Mouse (Mus musculus) intestine, embryonic 16.5 days (tissue): ENCODE measurements around the gene Fkbp7. TPM values are rescaled to one million over a fixed set of nuclear protein-coding genes. Genes with fewer than 3 reads are reported as not detected.
A peak's percentile ranks its signal among the peaks of the same experiment; 100 is the strongest.

Experiments
- ATAC-seq: fragments of 200-750 bp; cut with Nextera tagmentation; 2 replicates; pipeline ENCODE4 v1.8.0; 2017; ENCODE audit warnings: moderate TSS enrichment, moderate library complexity
- H3K27ac ChIP-seq: fragments of 300-500 bp; sonication (generic); 2 replicates; pipeline ENCODE4 v1.5.1; 2014; ENCODE audit warnings: mild to moderate bottlenecking, low read length
- H3K27me3 ChIP-seq: fragments of 300-500 bp; sonication (generic); replicated peaks from 2 replicates; pipeline ENCODE4 v1.6.1; 2014; ENCODE audit warnings: low read length, control low read depth, mixed read lengths; ENCODE audit not compliant: control insufficient read depth, insufficient read depth
- H3K36me3 ChIP-seq: fragments of 300-500 bp; sonication (generic); 2 replicates; pipeline ENCODE4 v1.6.1; 2014; ENCODE audit warnings: low read length, control low read depth; ENCODE audit not compliant: control insufficient read depth, insufficient read depth
- H3K4me1 ChIP-seq: fragments of 300-500 bp; sonication (generic); 2 replicates; pipeline ENCODE4 v1.6.1; 2014; ENCODE audit warnings: low read length, control low read depth, mixed read lengths; ENCODE audit not compliant: control insufficient read depth, insufficient read depth
- H3K4me2 ChIP-seq: fragments of 300-500 bp; sonication (generic); 2 replicates; pipeline ENCODE4 v1.6.1; 2014; ENCODE audit warnings: low read depth, low read length, control low read depth
- H3K4me3 ChIP-seq: fragments of 300-500 bp; sonication (generic); 2 replicates; pipeline ENCODE4 v1.5.1; 2014; ENCODE audit warnings: mild to moderate bottlenecking, low read length
- H3K9ac ChIP-seq: fragments of 300-500 bp; sonication (generic); 2 replicates; pipeline ENCODE4 v1.6.1; 2014; ENCODE audit warnings: low read depth, low read length
- H3K9me3 ChIP-seq: fragments of 300-500 bp; sonication (generic); 2 replicates; pipeline ENCODE4 v1.6.1; 2016; ENCODE audit warnings: low read length, control low read depth; ENCODE audit not compliant: control insufficient read depth
- WGBS: fragments of 180-500 bp; shearing (Covaris S2); extraction: QIAGEN DNeasy Blood & Tissue Kit; methylation state at CpG from one replicate; pipeline ENCODE4 v1.1.7; 2014; 5-methylcytosine and 5-hydroxymethylcytosine counted together
- polyA plus RNA-seq: library from polyadenylated mRNA; unstranded; fragments of >200 nt; fragmentation: Nextera tagmentation; extraction: Ambion mirVana; gene quantifications from 2 replicates; pipeline ENCODE4 v1.2.1, GENCODE M21; 2015

Fkbp7 gene
- polyA plus RNA-seq, 1 experiment from 2014 or later = 44.5 TPM

GRCm38 (mm10) chr2:76690436-76691204 lies 17.7 kb upstream of the Fkbp7 start:
- 80% methylated on average over 12 of the region's 12 CpGs for WGBS
- Histone ChIP-seq H3K27ac (no peak overlapping the region), H3K4me1 (no peaks in the 10 kb centered on the region), H3K9ac (no peak overlapping the region), H3K36me3 (peaks cover 21% of the 10 kb centered on the region; the same call in 1 of the 2 replicates), H3K4me3 (no peak overlapping the region), H3K27me3 (no peaks in the 10 kb centered on the region), H3K4me2 (no peak overlapping the region), H3K9me3 (no peaks in the 10 kb centered on the region)
- ATAC-seq = no peak

GRCm38 (mm10) chr2:76688162-76688561 lies 15.2 kb upstream of the Fkbp7 start:
- H3K27ac ChIP-seq = no peak overlapping the region
- H3K4me1 ChIP-seq = no peaks in the 10 kb centered on the region
- H3K4me2 ChIP-seq = no peak overlapping the region
- H3K4me3 ChIP-seq = no peak overlapping the region
- ATAC-seq = peak; percentile 56
- no peak overlapping the region for H3K9ac ChIP-seq
- WGBS = 51% methylated on average over 7 of the region's 7 CpGs
- no peaks in the 10 kb centered on the region for H3K27me3 ChIP-seq
- H3K36me3 ChIP-seq = peaks cover 25% of the 10 kb centered on the region; the same call in 1 of the 2 replicates
- H3K9me3 ChIP-seq = no peaks in the 10 kb centered on the region

- no peaks in the 10 kb centered on the region for H3K4me1 ChIP-seq
- 70% methylated on average over 3 of the region's 3 CpGs for WGBS
- H3K4me3 ChIP-seq = no peak overlapping the region
- ATAC-seq = no peak
- no peak overlapping the region for H3K4me2 ChIP-seq
- no peak overlapping the region for H3K27ac ChIP-seq
- no peak overlapping the region for H3K9ac ChIP-seq
- no peaks in the 10 kb centered on the region for H3K9me3 ChIP-seq
- H3K27me3 ChIP-seq = no peaks in the 10 kb centered on the region
- peaks cover 26% of the 10 kb centered on the region; the same call in 1 of the 2 replicates for H3K36me3 ChIP-seq
Measured at GRCm38 (mm10) chr2:76687608-76688007, 14.7 kb upstream of the Fkbp7 start.

- ATAC-seq = no peak
- whole genome bisulfite sequencing = 92% methylated on average over 3 of the region's 3 CpGs
- peaks cover 21% of the 10 kb centered on the region; the same call in 1 of the 2 replicates for H3K36me3 ChIP-seq
- H3K4me2 ChIP-seq = no peak overlapping the region
- no peaks in the 10 kb centered on the region for H3K27me3 ChIP-seq
- no peak overlapping the region for H3K27ac ChIP-seq
- no peaks in the 10 kb centered on the region for H3K4me1 ChIP-seq
- no peak overlapping the region for H3K4me3 ChIP-seq
- no peaks in the 10 kb centered on the region for H3K9me3 ChIP-seq
- H3K9ac ChIP-seq = no peak overlapping the region
Measured at GRCm38 (mm10) chr2:76686986-76687385, 14.1 kb upstream of the Fkbp7 start.

- Histone ChIP-seq H3K4me2 (no peak overlapping the region), H3K36me3 (peaks cover 14% of the 10 kb centered on the region; the same call in 1 of the 2 replicates), H3K4me3 (no peak overlapping the region), H3K9me3 (no peaks in the 10 kb centered on the region), H3K27ac (no peak overlapping the region), H3K9ac (no peak overlapping the region), H3K27me3 (no peaks in the 10 kb centered on the region), H3K4me1 (no peaks in the 10 kb centered on the region)
- ATAC-seq = no peak
- WGBS = 81% methylated on average over 8 of the region's 8 CpGs
Measured at GRCm38 (mm10) chr2:76682301-76682700, 9.4 kb upstream of the Fkbp7 start.

- 53% methylated on average over 13 of the region's 13 CpGs for WGBS
- Histone ChIP-seq H3K4me1 (peaks cover 19% of the 10 kb centered on the region), H3K27me3 (no peaks in the 10 kb centered on the region), H3K27ac (no peak overlapping the region), H3K36me3 (no peaks in the 10 kb centered on the region), H3K4me3 (peak overlapping the region; percentile 87), H3K9me3 (no peaks in the 10 kb centered on the region), H3K9ac (peak overlapping the region; percentile 85), H3K4me2 (peak overlapping the region; percentile 59)
- no peak for ATAC-seq
Measured at GRCm38 (mm10) chr2:76676401-76677226, 3.7 kb upstream of the Fkbp7 start.

GRCm38 (mm10) chr2:76675949-76676348 lies 3.0 kb upstream of the Fkbp7 start:
- H3K4me1 ChIP-seq = peaks cover 20% of the 10 kb centered on the region
- H3K4me2 ChIP-seq = peak overlapping the region; percentile 59
- no peak overlapping the region for H3K27ac ChIP-seq
- no peaks in the 10 kb centered on the region for H3K36me3 ChIP-seq
- H3K9ac ChIP-seq = peak overlapping the region; percentile 85
- no peaks in the 10 kb centered on the region for H3K27me3 ChIP-seq
- no peak for ATAC-seq
- peak overlapping the region; percentile 87 for H3K4me3 ChIP-seq
- WGBS = 11% methylated on average over 4 of the region's 4 CpGs
- H3K9me3 ChIP-seq = no peaks in the 10 kb centered on the region

- ATAC-seq = peak; percentile 55
- H3K27me3 ChIP-seq = no peaks in the 10 kb centered on the region
- peak overlapping the region; percentile 87 for H3K4me3 ChIP-seq
- WGBS = 1% methylated on average over 26 of the region's 44 CpGs
- H3K4me1 ChIP-seq = peaks cover 20% of the 10 kb centered on the region
- no peaks in the 10 kb centered on the region for H3K36me3 ChIP-seq
- H3K9ac ChIP-seq = peak overlapping the region; percentile 85
- H3K4me2 ChIP-seq = peak overlapping the region; percentile 59
- H3K27ac ChIP-seq = peak overlapping the region; percentile 87
- no peaks in the 10 kb centered on the region for H3K9me3 ChIP-seq
Measured at GRCm38 (mm10) chr2:76675451-76675850, 2.5 kb upstream of the Fkbp7 start.

- Histone ChIP-seq H3K27me3 (no peaks in the 10 kb centered on the region), H3K4me1 (peaks cover 20% of the 10 kb centered on the region), H3K4me2 (peak within 1 kb of the TSS; percentile 59), H3K27ac (peak within 1 kb of the TSS; percentile 87), H3K4me3 (peak within 1 kb of the TSS; percentile 87), H3K36me3 (no peaks in the 10 kb centered on the region), H3K9ac (peak within 1 kb of the TSS; percentile 85), H3K9me3 (no peaks in the 10 kb centered on the region)
- ATAC-seq = peak; percentile 79
- 4% methylated on average over 51 of the region's 52 CpGs for WGBS
Measured at GRCm38 (mm10) chr2:76674725-76675427, 2.0 kb upstream of the Fkbp7 start, which contains the start of gene Plekha3. Gene Plekha3 (plus strand): TSS chr2:76675281.
